Mouse (Mus musculus) cerebellum, adult 9-11 months (tissue): ENCODE measurements around the gene Ctla2a.
"Not testable (repeated sequence)": the region's sequence is repeated elsewhere in the genome, so short reads cannot be mapped to it uniquely, and the experiment has no call there.

ENCODE experiments used
- DNase-seq: peaks from one replicate; pipeline ENCODE4 v3.0.0; 2022

Ctla2a gene

DNA sequence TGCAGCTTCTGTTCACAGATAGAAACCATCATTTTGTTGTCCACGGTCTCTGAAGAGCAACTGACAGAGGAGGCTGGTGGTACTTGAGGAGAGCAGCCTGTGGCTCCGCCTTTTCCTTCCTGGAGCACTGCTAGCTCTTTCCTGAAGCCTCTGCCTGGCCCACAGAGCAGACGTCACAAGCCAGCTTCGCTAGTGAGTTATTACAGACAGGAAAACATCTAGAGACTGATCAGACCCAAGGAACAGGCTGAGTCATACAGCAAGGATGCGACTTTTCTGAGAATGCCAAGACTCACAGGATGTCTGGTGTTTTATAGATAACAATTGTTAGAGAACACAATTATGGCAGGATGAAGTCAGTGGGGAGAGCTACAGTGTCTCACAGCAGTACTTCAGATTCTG is at the start of gene Ctla2a, which contains the start of gene Gm49391:
Gene Ctla2a (minus strand): TSS at position 126 of the 402 bp plus-strand sequence.
Gene Gm49391 (minus strand): TSS at position 72 of the 402 bp plus-strand sequence.
- DNase-seq: no peak

DNA sequence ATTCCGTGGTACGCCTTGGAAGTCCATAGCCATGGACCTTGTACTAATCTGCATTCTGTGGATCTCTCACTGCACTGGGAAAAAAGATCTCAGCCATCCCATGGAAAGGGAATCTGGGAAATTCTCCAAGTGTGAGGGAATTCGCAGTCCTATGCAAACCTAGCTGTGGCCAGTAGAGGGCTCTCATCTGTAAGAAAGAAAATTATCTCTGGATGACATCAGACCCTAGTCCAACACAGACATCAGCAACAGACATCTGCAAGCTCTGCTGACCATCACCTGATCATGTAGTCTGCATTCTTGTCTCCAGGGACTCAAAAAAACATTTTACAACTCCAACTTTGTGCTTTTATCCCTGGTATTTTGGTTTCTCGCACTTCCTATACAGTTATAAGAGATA is 35.9 kb upstream of the Ctla2a start:
- not testable (repeated sequence) for DNase-seq

DNA sequence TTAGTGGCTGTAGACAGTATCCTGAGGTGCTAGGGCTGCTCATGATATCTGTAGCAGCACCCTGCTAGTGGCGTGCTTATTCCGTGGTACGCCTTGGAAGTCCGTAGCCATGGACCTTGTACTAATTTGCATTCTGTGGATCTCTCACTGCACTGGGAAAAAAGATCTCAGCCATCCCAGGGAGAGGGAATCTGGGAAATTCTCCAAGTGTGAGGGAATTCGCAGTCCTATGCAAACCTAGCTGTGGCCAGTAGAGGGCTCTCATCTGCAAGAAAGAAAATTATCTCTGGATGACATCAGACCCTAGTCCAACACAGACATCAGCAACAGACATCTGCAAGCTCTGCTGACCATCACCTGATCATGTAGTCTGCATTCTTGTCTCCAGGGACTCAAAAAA is 27.6 kb upstream of the Ctla2a start:
- not testable (repeated sequence) for DNase-seq

DNA sequence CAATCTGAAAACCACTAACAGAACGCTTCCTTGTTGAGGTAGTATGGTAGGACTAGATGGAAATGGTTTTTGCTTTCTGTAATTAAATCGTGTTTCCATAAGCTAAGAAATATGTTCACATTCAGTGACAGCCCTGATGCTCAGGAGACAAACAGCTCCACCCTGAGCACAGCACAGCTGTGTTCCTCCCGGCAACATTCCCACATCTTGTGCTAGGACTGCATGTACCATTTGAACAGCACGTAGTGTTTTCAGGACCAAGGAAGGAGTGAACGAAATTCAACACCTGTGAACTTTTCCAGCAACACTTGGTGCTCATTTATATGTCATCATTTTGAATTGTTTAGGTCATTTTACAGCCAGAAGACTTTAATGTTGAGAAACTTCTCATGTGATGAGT is 25.3 kb upstream of the Ctla2a start:
- no peak for DNase-seq

DNA sequence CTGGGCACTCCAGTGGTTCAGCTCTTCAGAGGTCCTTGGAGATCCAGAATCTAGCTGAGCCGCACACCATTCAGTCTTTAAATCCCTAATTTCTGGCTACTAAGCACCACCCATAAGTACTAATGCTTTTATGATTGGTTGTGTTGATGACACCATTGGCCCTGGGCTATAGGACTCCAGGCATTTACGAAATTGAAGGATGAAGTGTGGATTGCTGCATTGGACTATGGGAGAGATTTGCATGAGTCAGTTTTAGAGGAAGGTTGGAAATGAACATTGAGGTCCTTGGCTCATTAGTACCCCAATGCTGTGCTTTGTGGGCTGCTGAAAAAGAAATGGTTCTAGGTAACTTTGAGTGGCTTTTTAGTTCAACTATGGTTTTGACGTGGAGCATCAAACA is 5.5 kb upstream of the Ctla2a start, which contains the start of gene Tpbpa:
Gene Tpbpa (minus strand): TSS at position 101 of the 400 bp plus-strand sequence.
- not testable (repeated sequence) for DNase-seq

DNA sequence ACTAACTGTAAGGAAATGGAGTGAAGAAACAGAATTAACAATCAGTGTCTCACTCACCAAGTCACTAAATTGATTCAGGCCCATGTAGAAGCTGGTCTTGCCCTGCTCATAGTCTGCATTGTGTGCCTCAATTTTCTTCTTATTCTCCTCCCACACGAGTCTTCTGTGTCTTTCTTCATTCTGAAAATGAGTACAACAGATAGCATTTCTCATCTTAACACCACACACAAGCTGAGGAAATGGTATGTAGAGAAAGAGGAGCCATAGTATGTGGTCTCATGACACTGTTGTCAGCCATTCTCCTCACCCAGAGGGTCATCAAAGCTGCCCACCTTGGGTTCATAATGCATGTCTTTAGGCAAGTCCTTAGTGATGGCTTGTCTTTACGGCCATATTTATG is 935 bp downstream of the Ctla2a start, which contains the start of gene Gm49393:
Gene Gm49393 (minus strand): TSS at position 101 of the 400 bp plus-strand sequence.
- not testable (repeated sequence) for DNase-seq

DNA sequence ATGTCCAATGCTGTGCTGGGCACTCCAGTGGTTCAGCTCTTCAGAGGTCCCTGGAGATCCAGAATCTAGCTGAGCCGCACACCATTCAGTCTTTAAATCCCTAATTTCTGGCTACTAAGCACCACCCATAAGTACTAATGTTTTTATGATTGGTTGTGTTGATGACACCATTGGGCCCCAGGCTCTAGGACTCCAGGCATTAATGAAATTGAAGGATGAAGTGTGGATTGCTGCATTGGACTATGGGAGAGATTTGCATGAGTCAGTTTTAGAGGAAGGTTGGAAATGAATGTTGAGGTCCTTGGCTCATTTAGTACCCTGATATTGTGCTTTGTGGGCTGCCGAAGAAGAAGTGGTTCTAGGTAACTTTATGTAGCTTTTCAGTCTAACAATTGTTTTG is 31.6 kb downstream of the Ctla2a start, which contains the start of gene Tpbpb:
Gene Tpbpb (minus strand): TSS at position 101 of the 400 bp plus-strand sequence.
- not testable (repeated sequence) for DNase-seq

DNA sequence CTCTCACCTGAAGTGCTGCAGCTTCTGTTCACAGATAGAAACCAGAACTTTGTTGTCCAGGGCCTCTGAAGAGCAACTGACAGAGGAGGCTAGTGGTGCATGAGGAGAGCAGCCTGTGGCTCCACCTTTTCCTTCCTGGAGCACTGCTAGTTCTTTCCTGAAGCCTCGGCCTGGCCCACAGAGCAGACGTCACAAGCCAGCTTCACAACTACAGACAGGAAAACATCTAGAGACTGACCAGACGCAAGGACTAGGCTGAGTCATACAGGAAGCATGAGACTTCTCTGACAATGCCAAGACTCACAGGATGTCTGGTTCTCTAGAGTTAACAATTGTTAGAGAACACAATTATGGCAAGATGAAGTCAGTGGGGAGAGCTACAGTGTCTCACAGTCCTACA is 39.1 kb downstream of the Ctla2a start, which contains the start of gene Ctla2b:
Gene Ctla2b (minus strand): TSS at position 120 of the 400 bp plus-strand sequence.
- DNase-seq: no peak

DNA sequence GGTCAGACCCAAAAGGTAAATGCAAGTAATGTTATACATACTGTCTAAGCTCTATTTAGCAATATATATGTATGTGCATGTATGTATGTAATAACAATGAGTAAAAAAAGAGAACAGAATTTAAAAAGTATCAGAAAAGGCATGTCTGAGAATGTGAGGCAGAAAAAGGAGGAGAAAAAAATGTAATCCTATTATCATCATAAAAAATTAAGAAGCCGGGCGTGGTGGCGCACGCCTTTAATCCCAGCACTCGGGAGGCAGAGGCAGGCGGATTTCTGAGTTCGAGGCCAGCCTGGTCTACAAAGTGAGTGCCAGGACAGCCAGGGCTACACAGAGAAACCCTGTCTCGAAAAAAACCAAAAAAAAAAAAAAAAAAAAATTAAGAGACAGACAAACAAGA is 39.6 kb downstream of the Ctla2a start, which contains the start of gene Gm49392:
Gene Gm49392 (minus strand): TSS at position 101 of the 400 bp plus-strand sequence.
- not testable (repeated sequence) for DNase-seq

DNA sequence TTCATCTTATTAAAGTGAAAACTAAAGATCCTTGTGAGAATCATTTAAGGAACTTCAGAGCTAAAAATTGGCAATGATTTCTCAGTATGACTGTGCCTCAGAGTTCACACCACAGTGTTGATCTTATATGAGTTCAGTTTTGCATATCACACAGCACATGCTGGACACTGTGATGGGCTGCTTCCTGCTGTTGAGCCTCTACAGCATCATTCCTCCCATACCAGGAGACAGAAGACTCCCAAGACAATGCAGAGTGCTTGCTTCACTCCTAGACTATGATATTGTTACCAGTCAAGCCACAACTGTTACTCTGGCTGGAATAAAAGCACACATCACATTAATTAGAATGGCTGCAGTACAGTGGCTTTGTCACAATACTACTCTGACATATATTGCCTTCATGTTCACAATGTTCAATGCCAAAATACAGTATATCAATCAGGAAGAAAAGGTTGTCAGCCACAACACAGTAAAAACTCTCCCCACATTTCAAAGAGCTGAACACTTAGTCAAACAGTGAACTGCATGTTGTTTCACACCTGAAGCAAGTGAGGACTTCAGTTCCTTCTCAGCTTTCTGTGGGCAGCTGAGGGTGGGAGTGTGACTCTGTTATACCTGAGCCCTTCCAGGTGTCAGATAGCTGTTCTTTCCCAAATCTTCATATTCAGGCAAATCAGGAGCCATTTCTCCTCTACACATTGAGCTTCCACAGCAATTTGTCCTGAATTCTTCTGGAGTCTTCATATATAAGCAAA is 40.8 kb downstream of the Ctla2a start:
- no peak for DNase-seq

DNA sequence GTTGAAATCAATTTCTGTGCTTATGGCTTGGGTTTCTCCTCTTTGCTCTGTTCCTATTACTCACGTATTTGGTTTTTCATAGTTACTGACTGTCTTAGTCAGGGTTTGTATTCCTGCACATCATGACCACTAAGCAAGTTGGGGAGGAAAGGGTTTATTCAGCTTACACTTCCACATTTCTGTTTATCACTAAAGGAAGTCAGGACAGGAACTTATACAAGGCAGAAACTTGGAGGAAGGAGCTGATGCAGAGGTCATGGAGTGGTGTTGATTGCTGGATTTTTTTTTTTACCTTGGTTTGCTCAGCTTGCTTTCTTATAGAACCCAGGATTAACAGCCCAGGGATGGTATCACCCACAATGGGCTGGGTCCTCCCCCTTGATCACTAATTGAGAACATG is 44.1 kb downstream of the Ctla2a start:
- no peak for DNase-seq
